Mouse (Mus musculus): ENCODE results near the gene Agbl1. TPM values are rescaled to one million over a fixed set of nuclear protein-coding genes. Genes with fewer than 3 reads are reported as not detected.

The Agbl1 gene
- polyA plus RNA-seq, 1 experiment from 2014 or later = not detected

- Histone ChIP-seq H3K27me3 (ENCODE audit: control insufficient read depth, insufficient read depth, low read length) (no peaks in the 10 kb centered on the region), H3K36me3 (ENCODE audit: control insufficient read depth, insufficient read depth) (no peaks in the 10 kb centered on the region), H3K9ac (ENCODE audit: low read length) (no peak overlapping the region), H3K4me2 (ENCODE audit: low read depth, low read length) (no peak overlapping the region), H3K27ac (ENCODE audit: low read length) (no peak overlapping the region), H3K4me3 (ENCODE audit: low read length) (no peak overlapping the region), H3K9me3 (replicated peaks; ENCODE audit: control insufficient read depth, low read length) (no peaks in the 10 kb centered on the region), H3K4me1 (ENCODE audit: control insufficient read depth, insufficient read depth, low read length) (no peaks in the 10 kb centered on the region)
- 53% methylated on average over 3 of the region's 3 CpGs for WGBS
- no peak for ATAC-seq (replicated peaks; ENCODE audit: extremely low read depth, insufficient read depth, low FRiP score)
Observed at GRCm38 (mm10) chr7:77152393-77152792, 922.7 kb downstream of the Agbl1 start.

GRCm38 (mm10) chr7:77152909-77153308, 923.2 kb downstream of the Agbl1 start:
- no peak for ATAC-seq (replicated peaks; ENCODE audit: extremely low read depth, insufficient read depth, low FRiP score)
- no peaks in the 10 kb centered on the region for H3K36me3 ChIP-seq (ENCODE audit: control insufficient read depth, insufficient read depth)
- no peak overlapping the region for H3K4me2 ChIP-seq (ENCODE audit: low read depth, low read length)
- no peaks in the 10 kb centered on the region for H3K4me1 ChIP-seq (ENCODE audit: control insufficient read depth, insufficient read depth, low read length)
- 56% methylated on average over 1 of the region's 1 CpGs for WGBS
- no peak overlapping the region for H3K4me3 ChIP-seq (ENCODE audit: low read length)
- no peak overlapping the region for H3K9ac ChIP-seq (ENCODE audit: low read length)
- H3K27me3 ChIP-seq (ENCODE audit: control insufficient read depth, insufficient read depth, low read length) = no peaks in the 10 kb centered on the region
- H3K27ac ChIP-seq (ENCODE audit: low read length) = no peak overlapping the region
- no peaks in the 10 kb centered on the region for H3K9me3 ChIP-seq (replicated peaks; ENCODE audit: control insufficient read depth, low read length)

- Histone ChIP-seq H3K9ac (ENCODE audit: low read length) (no peak overlapping the region), H3K27me3 (ENCODE audit: control insufficient read depth, insufficient read depth, low read length) (no peaks in the 10 kb centered on the region), H3K36me3 (ENCODE audit: control insufficient read depth, insufficient read depth) (no peaks in the 10 kb centered on the region), H3K27ac (ENCODE audit: low read length) (no peak overlapping the region), H3K4me1 (ENCODE audit: control insufficient read depth, insufficient read depth, low read length) (no peaks in the 10 kb centered on the region), H3K4me2 (ENCODE audit: low read depth, low read length) (no peak overlapping the region), H3K4me3 (ENCODE audit: low read length) (no peak overlapping the region), H3K9me3 (replicated peaks; ENCODE audit: control insufficient read depth, low read length) (no peaks in the 10 kb centered on the region)
- WGBS = 89% methylated on average over 1 of the region's 1 CpGs
- ATAC-seq (replicated peaks; ENCODE audit: extremely low read depth, insufficient read depth, low FRiP score) = no peak
Observed at GRCm38 (mm10) chr7:77164921-77165320, 935.2 kb downstream of the Agbl1 start.

Measured in heart, embryonic 16.5 days (tissue).